Mouse (Mus musculus) kidney, embryonic 16.5 days (tissue): ENCODE results near the gene Usp20. TPM values are rescaled to one million over a fixed set of nuclear protein-coding genes. Genes with fewer than 3 reads are reported as not detected.

Source experiments
- ATAC-seq: fragments of 200-750 bp; cut with Nextera tagmentation; 2 replicates; pipeline ENCODE4 v1.8.0; 2017; ENCODE audit warnings: moderate TSS enrichment; ENCODE audit not compliant: low FRiP score, low TSS enrichment
- H3K27ac ChIP-seq: fragments of 300-500 bp; sonication (generic); 2 replicates; pipeline ENCODE4 v1.5.1; 2014; ENCODE audit warnings: low read length
- H3K27me3 ChIP-seq: fragments of 300-500 bp; sonication (generic); 2 replicates; pipeline ENCODE4 v1.6.1; 2014; ENCODE audit warnings: low read length, control low read depth, mixed read lengths; ENCODE audit not compliant: insufficient read depth
- H3K36me3 ChIP-seq: fragments of 300-500 bp; sonication (generic); 2 replicates; pipeline ENCODE4 v1.6.1; 2014; ENCODE audit warnings: low read length, control low read depth, mixed read lengths; ENCODE audit not compliant: insufficient read depth
- H3K4me1 ChIP-seq: fragments of 300-500 bp; sonication (generic); 2 replicates; pipeline ENCODE4 v1.6.1; 2014; ENCODE audit warnings: low read length, control low read depth, mixed read lengths; ENCODE audit not compliant: insufficient read depth
- H3K4me2 ChIP-seq: fragments of 300-500 bp; sonication (generic); replicated peaks from 2 replicates; pipeline ENCODE4 v1.6.1; 2014; ENCODE audit warnings: low read depth, low read length
- H3K4me3 ChIP-seq: fragments of 300-500 bp; sonication (generic); 2 replicates; pipeline ENCODE4 v1.5.1; 2014; ENCODE audit warnings: mild to moderate bottlenecking, low read length
- H3K9ac ChIP-seq: fragments of 300-500 bp; sonication (generic); replicated peaks from 2 replicates; pipeline ENCODE4 v1.6.1; 2014; ENCODE audit warnings: low read length
- H3K9me3 ChIP-seq: fragments of 300-500 bp; sonication (generic); 2 replicates; pipeline ENCODE4 v1.6.1; 2016; ENCODE audit warnings: low read length, control low read depth
- WGBS: fragments of 180-500 bp; shearing (Covaris S2); extraction: QIAGEN DNeasy Blood & Tissue Kit; methylation state at CpG from one replicate; pipeline ENCODE4 v1.1.7; 2014; 5-methylcytosine and 5-hydroxymethylcytosine counted together
- polyA plus RNA-seq: library from polyadenylated mRNA; unstranded; fragments of >200 nt; fragmentation: Nextera tagmentation; extraction: Ambion mirVana; gene quantifications from 2 replicates; pipeline ENCODE4 v1.2.1, GENCODE M21; 2015

Usp20 gene
- polyA plus RNA-seq, 1 experiment from 2014 or later: 22.6 TPM

- no peaks in the 10 kb centered on the region for H3K4me1 ChIP-seq
- 88% methylated on average over 5 of the region's 5 CpGs for WGBS
Measured at GRCm38 (mm10) chr2:31007208-31007607, 25.1 kb downstream of the Usp20 start.

GRCm38 (mm10) chr2:31013371-31014120 is 31.5 kb downstream of the Usp20 start:
- no peak overlapping the region for H3K27ac ChIP-seq
- no peak for ATAC-seq
- no peak overlapping the region for H3K4me3 ChIP-seq
- 65% methylated on average over 14 of the region's 14 CpGs for WGBS
- no peaks in the 10 kb centered on the region for H3K4me1 ChIP-seq
- no peaks in the 10 kb centered on the region for H3K9me3 ChIP-seq
- peaks cover 19% of the 10 kb centered on the region for H3K36me3 ChIP-seq
- H3K4me2 ChIP-seq: no peak overlapping the region
- no peaks in the 10 kb centered on the region for H3K27me3 ChIP-seq
- H3K9ac ChIP-seq: no peak overlapping the region

More at GRCm38 (mm10) chr2:31007208-31007607, 25.1 kb downstream of the Usp20 start:
- Histone ChIP-seq H3K9me3 (no peaks in the 10 kb centered on the region), H3K4me2 (no peak overlapping the region), H3K9ac (no peak overlapping the region), H3K27ac (no peak overlapping the region), H3K27me3 (no peaks in the 10 kb centered on the region), H3K36me3 (peaks cover 16% of the 10 kb centered on the region; the same call in 1 of the 2 replicates), H3K4me3 (no peak overlapping the region)
- ATAC-seq: no peak

GRCm38 (mm10) chr2:31017625-31018317 is 35.7 kb downstream of the Usp20 start:
- H3K4me2 ChIP-seq: no peak overlapping the region
- no peaks in the 10 kb centered on the region for H3K9me3 ChIP-seq
- H3K36me3 ChIP-seq: peaks cover 20% of the 10 kb centered on the region
- no peaks in the 10 kb centered on the region for H3K27me3 ChIP-seq
- no peaks in the 10 kb centered on the region for H3K4me1 ChIP-seq
- H3K4me3 ChIP-seq: no peak overlapping the region
- H3K9ac ChIP-seq: no peak overlapping the region
- no peak overlapping the region for H3K27ac ChIP-seq
- no peak for ATAC-seq
- WGBS: 94% methylated on average over 18 of the region's 18 CpGs

GRCm38 (mm10) chr2:31018519-31018918 is 36.4 kb downstream of the Usp20 start:
- H3K36me3 ChIP-seq: peaks cover 20% of the 10 kb centered on the region
- H3K9me3 ChIP-seq: no peaks in the 10 kb centered on the region
- no peak overlapping the region for H3K4me3 ChIP-seq
- H3K9ac ChIP-seq: no peak overlapping the region
- H3K27ac ChIP-seq: no peak overlapping the region
- no peaks in the 10 kb centered on the region for H3K27me3 ChIP-seq
- no peak overlapping the region for H3K4me2 ChIP-seq
- 83% methylated on average over 8 of the region's 8 CpGs for WGBS
- no peak for ATAC-seq
- no peaks in the 10 kb centered on the region for H3K4me1 ChIP-seq

GRCm38 (mm10) chr2:31019011-31019410 is 36.9 kb downstream of the Usp20 start:
- H3K27ac ChIP-seq: no peak overlapping the region
- no peak for ATAC-seq
- no peak overlapping the region for H3K9ac ChIP-seq
- H3K36me3 ChIP-seq: peaks cover 20% of the 10 kb centered on the region
- no peak overlapping the region for H3K4me2 ChIP-seq
- no peaks in the 10 kb centered on the region for H3K9me3 ChIP-seq
- no peaks in the 10 kb centered on the region for H3K27me3 ChIP-seq
- no peaks in the 10 kb centered on the region for H3K4me1 ChIP-seq
- WGBS: 87% methylated on average over 8 of the region's 8 CpGs
- no peak overlapping the region for H3K4me3 ChIP-seq

- WGBS: 88% methylated on average over 2 of the region's 2 CpGs
- Histone ChIP-seq H3K36me3 (peaks cover 20% of the 10 kb centered on the region), H3K27ac (no peak overlapping the region), H3K9me3 (no peaks in the 10 kb centered on the region), H3K9ac (no peak overlapping the region), H3K4me3 (no peak overlapping the region), H3K4me1 (peaks cover 2% of the 10 kb centered on the region; the same call in 1 of the 2 replicates), H3K27me3 (no peaks in the 10 kb centered on the region), H3K4me2 (no peak overlapping the region)
- no peak for ATAC-seq
Measured at GRCm38 (mm10) chr2:31020202-31020601, 38.1 kb downstream of the Usp20 start.

- H3K27me3 ChIP-seq: no peaks in the 10 kb centered on the region
- ATAC-seq: no peak
- H3K4me2 ChIP-seq: no peak overlapping the region
- no peak overlapping the region for H3K27ac ChIP-seq
- H3K9ac ChIP-seq: no peak overlapping the region
- no peak overlapping the region for H3K4me3 ChIP-seq
- H3K9me3 ChIP-seq: no peaks in the 10 kb centered on the region
- 78% methylated on average over 5 of the region's 5 CpGs for WGBS
- H3K4me1 ChIP-seq: peaks cover 9% of the 10 kb centered on the region
- 0 out of 2 replicates have a peak, but pooled peaks cover 5% of the 10 kb centered on the region for H3K36me3 ChIP-seq
Measured at GRCm38 (mm10) chr2:31023940-31024339, 41.9 kb downstream of the Usp20 start.

- peak overlapping the region; percentile 28; the same call in 1 of the 2 replicates for H3K27ac ChIP-seq
- H3K36me3 ChIP-seq: 0 out of 2 replicates have a peak, but pooled peaks cover 2% of the 10 kb centered on the region
- H3K9ac ChIP-seq: no peak overlapping the region
- no peak overlapping the region for H3K4me2 ChIP-seq
- WGBS: 28% methylated on average over 5 of the region's 5 CpGs
- peak; percentile 9; the same call in 1 of the 2 replicates for ATAC-seq
- peaks cover 9% of the 10 kb centered on the region for H3K4me1 ChIP-seq
- no peak overlapping the region for H3K4me3 ChIP-seq
- H3K27me3 ChIP-seq: no peaks in the 10 kb centered on the region
- no peaks in the 10 kb centered on the region for H3K9me3 ChIP-seq
Measured at GRCm38 (mm10) chr2:31024618-31025370, 42.7 kb downstream of the Usp20 start.

- Histone ChIP-seq H3K4me3 (no peak overlapping the region), H3K27me3 (no peaks in the 10 kb centered on the region), H3K36me3 (no peaks in the 10 kb centered on the region), H3K4me1 (peaks cover 9% of the 10 kb centered on the region), H3K9ac (no peak overlapping the region), H3K9me3 (no peaks in the 10 kb centered on the region), H3K4me2 (no peak overlapping the region), H3K27ac (peak overlapping the region; percentile 28; the same call in 1 of the 2 replicates)
- 27% methylated on average over 3 of the region's 3 CpGs for WGBS
- ATAC-seq: peak; percentile 49
Measured at GRCm38 (mm10) chr2:31025458-31025857, 43.4 kb downstream of the Usp20 start.
